Mouse (Mus musculus) gastrocnemius, postnatal 14 days (tissue): ENCODE data around the gene Acbd4. TPM values are rescaled to one million over a fixed set of nuclear protein-coding genes. Genes with fewer than 3 reads are reported as not detected.

Experiments used
- DNase-seq: peaks from one replicate; pipeline ENCODE4 v3.0.0; 2021; ENCODE audit warnings: mixed read lengths
- intact Hi-C: fragments of 180-260 bp; cut with DNase I; formaldehyde crosslinking; loops from one replicate; pipeline ENCODE4 v1.15.1; 2025; ENCODE audit warnings: low total_unique reads
- long read RNA-seq, 2 experiments: library from polyadenylated mRNA; stranded (forward); transcript quantifications; one replicate each; pipeline ENCODE4 v2.0.0; 2021
- total RNA-seq, 2 experiments: library from RNA; stranded (reverse); gene quantifications; 2 replicates each; pipeline ENCODE4 v1.2.3; 2021

Acbd4 gene
- total RNA-seq, result 10 to 100 TPM; 30.0 to 35.7 TPM
- long read RNA-seq, experiment 1, partial matches to known transcripts, result 7 of 18 reads
- long read RNA-seq, experiment 1, other reads (novel, unspliced or antisense), result 8 of 18 reads
- long read RNA-seq, experiment 2, partial matches to known transcripts, result 2 of 30 reads
- long read RNA-seq, experiment 2, other reads (novel, unspliced or antisense), result 23 of 30 reads

- DNase-seq, result peak; percentile 86
- intact Hi-C loops, result loop anchor here (5.0 kb wide), 1 partner anchor 56 kb away; no protein-coding TSS in a partner anchor
Observed at GRCm38 (mm10) chr11:103101481-103101865, at the start of gene Acbd4, which contains the start of gene Plcd3. TSS of gene Acbd4 (plus strand) at chr11:103101682. TSS of gene Plcd3 (minus strand) at chr11:103101658.

- no peak for DNase-seq
- intact Hi-C loops, result loop anchor here (10.0 kb wide), 1 partner anchor 147 kb away; the partner anchor contains the start of gene Gfap
Observed at GRCm38 (mm10) chr11:103052078-103052477, 49.4 kb upstream of the Acbd4 start.

DNA sequence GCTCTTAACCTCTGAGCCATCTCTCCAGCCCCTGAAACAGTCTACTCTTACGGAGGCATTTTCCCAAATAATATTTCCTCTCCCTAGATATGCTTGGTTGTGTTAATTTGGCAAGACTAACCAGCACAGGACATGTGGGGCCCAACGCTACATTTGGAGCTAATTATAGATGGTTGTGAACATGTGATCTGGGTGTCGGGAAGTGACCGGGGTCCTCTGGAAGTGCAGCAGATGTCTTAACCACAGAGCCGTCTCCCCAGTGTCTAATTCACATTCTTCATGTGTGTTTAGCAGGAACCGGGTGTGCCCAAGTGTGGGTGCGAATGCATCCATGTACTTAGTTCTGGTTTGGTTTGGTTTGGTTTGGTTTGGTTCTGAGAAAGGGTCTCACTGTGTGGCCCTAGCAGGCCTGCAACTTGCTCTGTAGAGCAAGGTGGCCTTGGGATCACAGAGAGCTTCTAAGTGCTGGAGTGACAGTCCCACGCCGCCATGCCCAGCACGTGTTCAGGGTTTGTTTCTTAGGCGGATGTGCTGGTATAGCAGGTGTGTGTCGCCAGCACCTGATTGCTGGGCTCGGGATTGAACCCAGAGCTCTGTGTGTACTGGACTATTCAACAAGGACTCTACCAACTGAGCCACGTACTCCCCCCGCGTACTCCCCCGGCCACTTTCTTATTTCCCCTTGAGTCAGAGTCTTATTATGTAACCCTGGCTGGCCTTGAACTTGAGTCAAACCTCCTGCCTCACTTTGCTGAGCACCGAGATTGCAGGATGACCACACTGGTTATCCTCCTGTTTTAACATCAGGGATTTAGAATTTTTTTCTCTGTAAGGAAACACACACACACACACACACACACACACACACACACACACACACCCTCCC is 48.0 kb upstream of the Acbd4 start:
- intact Hi-C loops, result loop anchor here (10.0 kb wide), 1 partner anchor 149 kb away; the partner anchor contains the start of gene Gfap
- no peak for DNase-seq

- DNase-seq, result peak; percentile 60
Observed at GRCm38 (mm10) chr11:103054798-103055197, 46.7 kb upstream of the Acbd4 start.

DNA sequence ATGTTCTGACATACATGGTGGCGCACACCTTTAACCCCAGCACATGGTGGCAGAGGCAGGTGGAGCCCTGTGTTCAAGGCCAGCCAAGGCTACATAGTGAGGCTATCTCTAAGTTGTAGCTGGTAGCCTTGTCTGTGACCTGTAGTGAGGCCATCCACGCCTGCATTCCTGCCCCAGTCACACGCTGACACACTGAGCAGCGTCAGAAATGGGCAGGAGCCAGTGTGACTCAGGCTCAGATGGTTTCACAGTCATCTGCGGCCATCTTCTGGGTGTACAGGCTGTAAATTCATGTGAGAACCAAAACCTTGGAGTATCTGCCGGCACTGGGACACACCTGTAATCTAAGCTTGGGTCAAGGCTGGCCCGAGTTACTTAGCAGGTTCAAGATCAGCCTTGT is 44.8 kb upstream of the Acbd4 start:
- no peak for DNase-seq
- intact Hi-C loops, result loop anchor here (10.0 kb wide), 1 partner anchor 152 kb away; the partner anchor contains the start of gene Gfap

More at GRCm38 (mm10) chr11:103054798-103055197, 46.7 kb upstream of the Acbd4 start:
- intact Hi-C loops, result loop anchor here (10.0 kb wide), 1 partner anchor 150 kb away; the partner anchor contains the start of gene Gfap

DNA sequence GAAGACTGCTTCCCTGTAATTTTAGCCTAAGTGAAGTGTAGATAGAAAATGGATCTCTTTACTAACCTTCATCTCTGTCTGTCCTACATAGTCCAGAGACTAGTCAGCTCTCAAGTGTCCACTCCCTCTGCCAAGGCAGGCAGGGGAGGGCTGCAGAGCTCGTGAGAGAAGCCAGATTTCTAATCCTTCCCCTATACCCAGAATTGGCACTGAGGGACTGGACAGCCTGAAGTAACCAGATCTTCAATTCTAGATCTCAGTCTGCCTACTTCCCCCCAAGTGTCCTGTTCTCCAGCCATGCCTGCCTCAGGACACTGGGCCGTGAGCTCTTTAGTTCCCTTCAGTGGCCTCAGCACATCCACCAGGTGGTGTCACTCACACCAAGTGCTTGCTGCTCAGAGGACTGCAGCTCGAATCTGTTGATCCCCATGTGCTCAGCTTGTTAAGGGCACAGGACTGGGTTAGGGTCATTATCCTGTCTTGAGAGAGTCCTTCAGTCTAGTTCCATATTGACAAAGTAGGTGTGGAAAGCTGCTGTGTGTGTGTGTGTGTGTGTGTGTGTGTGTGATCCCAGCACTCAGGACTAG is 42.9 kb upstream of the Acbd4 start:
- intact Hi-C loops, result loop anchor here (10.0 kb wide), 1 partner anchor 154 kb away; the partner anchor contains the start of gene Gfap
- DNase-seq, result peak; percentile 38

GRCm38 (mm10) chr11:103066191-103067050 is 35.1 kb upstream of the Acbd4 start:
- intact Hi-C loops, result no loop called here
- peak; percentile 20 for DNase-seq

DNA sequence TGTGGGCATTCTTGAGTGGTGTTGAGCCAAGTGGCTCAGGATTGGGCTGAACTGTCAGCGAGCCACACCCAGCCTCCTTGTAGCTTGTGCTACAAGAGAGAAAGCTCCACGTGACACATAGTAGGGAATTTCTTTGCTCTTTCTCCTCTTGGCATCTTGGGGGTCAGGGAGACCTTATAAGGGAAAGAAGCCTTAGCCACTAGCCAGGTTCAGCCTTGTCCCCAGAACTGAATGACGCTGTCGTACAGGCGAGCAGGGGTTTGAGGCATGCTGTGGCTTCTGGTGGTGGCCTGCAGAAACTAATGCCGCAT is 34.5 kb upstream of the Acbd4 start:
- intact Hi-C loops, result no loop called here
- no peak for DNase-seq

DNA sequence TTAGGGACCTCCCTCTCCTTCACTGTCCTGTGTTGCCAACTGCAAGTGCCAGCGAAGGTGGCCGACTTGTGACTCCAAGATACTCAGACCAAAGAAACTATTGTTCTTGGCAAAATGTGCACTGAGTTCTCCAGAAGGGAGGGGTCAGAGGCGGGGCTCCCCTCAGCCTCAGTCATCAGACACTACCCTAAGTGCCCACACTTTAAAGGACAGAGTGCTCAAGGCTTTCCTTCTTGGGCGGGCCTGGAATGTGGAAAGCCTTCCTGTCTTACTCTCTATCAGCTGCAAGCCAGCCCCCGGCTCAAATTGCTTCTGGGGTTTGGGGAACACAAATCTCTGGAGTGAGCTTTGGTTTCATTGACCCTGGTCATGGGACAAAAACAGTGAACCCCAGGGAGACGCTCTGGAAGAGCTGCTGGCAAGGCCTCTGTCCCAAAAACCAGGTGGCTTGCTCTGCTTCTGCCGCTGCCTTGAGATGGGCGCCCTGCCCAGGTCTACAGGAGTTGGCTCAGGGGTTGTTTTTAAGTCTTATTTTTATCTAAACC is 34.0 kb upstream of the Acbd4 start:
- intact Hi-C loops, result no loop called here
- peak; percentile 85 for DNase-seq

GRCm38 (mm10) chr11:103068272-103068671 is 33.2 kb upstream of the Acbd4 start:
- intact Hi-C loops, result no loop called here
- DNase-seq, result no peak

DNA sequence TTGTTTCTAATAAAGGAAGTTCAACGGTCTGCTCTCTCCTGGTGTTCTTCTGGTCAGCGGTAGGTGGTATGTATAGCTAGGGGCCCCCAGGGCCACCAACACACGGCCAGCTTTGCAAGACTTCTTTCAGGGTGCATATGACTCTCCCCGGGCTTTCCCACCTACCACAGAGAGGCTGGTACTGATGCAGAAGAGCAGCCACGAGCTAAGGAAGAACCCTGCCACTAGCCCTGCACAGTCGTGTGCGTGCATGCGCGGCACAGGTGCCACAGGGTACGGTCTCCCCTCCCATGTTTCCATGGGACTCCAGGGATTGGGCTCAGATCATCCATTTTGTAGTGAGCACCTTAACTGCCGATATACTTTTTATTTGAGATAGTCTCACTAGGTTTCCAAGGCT is 32.6 kb upstream of the Acbd4 start:
- intact Hi-C loops, result no loop called here
- DNase-seq, result no peak

- DNase-seq, result no peak
- intact Hi-C loops, result no loop called here
Observed at GRCm38 (mm10) chr11:103069731-103070130, 31.8 kb upstream of the Acbd4 start.

DNA sequence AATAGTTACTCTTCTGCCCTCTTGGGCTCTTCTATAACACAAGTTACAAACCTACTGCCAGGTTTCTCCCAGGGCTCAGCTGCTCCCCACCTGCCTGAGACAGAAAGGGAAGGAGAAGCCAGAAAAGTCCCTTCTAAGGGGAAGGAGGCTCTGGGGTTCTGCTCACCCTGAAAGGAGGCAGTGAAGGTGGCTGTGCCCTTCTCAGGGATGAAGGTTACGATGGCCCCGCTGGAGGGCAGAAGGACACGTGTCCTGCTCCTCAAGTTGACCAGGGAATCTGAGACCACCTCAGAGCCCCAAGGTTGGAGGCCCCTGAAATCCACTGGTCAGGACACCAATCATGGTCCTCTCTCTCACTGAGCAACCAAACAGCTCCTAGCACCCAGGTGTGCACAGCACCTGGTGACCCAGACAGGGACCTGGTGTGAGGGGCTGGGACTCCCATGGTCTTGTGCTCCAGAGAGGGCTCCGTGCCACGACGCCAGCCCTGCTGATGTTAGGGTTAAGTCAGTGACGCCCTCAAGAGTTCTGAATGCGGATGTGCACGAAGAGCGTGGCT is 31.1 kb upstream of the Acbd4 start:
- intact Hi-C loops, result no loop called here
- no peak for DNase-seq

GRCm38 (mm10) chr11:103073671-103074070 is 27.8 kb upstream of the Acbd4 start:
- intact Hi-C loops, result no loop called here
- peak; percentile 6 for DNase-seq

GRCm38 (mm10) chr11:103074121-103074650 is 27.3 kb upstream of the Acbd4 start:
- peak; percentile 4 for DNase-seq

GRCm38 (mm10) chr11:103074796-103075323 is 26.6 kb upstream of the Acbd4 start:
- intact Hi-C loops, result no loop called here
- DNase-seq, result peak; percentile 8

More at GRCm38 (mm10) chr11:103074121-103074650, 27.3 kb upstream of the Acbd4 start:
- intact Hi-C loops, result no loop called here

GRCm38 (mm10) chr11:103076010-103076409 is 25.5 kb upstream of the Acbd4 start:
- intact Hi-C loops, result no loop called here
- DNase-seq, result peak; percentile 18

DNA sequence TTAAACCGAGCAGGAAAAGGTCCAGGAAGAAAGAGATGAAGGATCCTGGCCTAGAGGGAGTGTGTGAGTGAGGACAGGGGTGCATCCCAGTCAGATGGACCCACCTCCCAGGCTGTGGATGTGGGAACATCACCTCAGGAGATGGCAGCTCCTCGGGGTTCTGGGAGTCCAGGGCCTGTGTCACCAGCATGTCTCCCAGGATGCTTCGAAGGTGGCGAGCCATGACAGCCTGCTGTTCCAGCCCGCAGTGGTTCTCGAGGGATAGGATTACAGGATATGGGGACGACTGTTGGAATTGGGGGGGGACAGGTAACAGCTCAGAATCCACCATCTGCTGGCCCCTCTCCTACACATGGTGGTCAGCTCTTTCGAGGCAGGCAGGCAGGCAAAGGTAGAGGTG is 24.9 kb upstream of the Acbd4 start:
- intact Hi-C loops, result no loop called here
- peak; percentile 3 for DNase-seq
